Mouse (Mus musculus) heart, embryonic 10.5 days (tissue): ENCODE measurements around the gene Pdk1. TPM values are rescaled to one million over a fixed set of nuclear protein-coding genes. Genes with fewer than 3 reads are reported as not detected.

Experiments used
- DNase-seq: peaks from one replicate; pipeline ENCODE4 v3.0.0-alpha.2; 2017; ENCODE audit warnings: low spot score
- H3K27ac ChIP-seq: fragments of 300-500 bp; sonication (generic); 2 replicates; pipeline ENCODE4 v1.5.1; 2016; ENCODE audit warnings: mild to moderate bottlenecking
- H3K27me3 ChIP-seq: fragments of 300-500 bp; sonication (generic); 2 replicates; pipeline ENCODE4 v1.6.1; 2016; ENCODE audit warnings: mild to moderate bottlenecking; ENCODE audit not compliant: poor library complexity, insufficient read depth, severe bottlenecking
- H3K36me3 ChIP-seq: fragments of 300-500 bp; sonication (generic); 2 replicates; pipeline ENCODE4 v1.6.1; 2016; ENCODE audit warnings: mild to moderate bottlenecking, moderate library complexity
- H3K4me1 ChIP-seq: fragments of 300-500 bp; sonication (generic); 2 replicates; pipeline ENCODE4 v1.6.1; 2016; ENCODE audit warnings: mild to moderate bottlenecking
- H3K4me3 ChIP-seq: fragments of 300-500 bp; sonication (generic); 2 replicates; pipeline ENCODE4 v1.5.1; 2016; ENCODE audit warnings: mild to moderate bottlenecking, moderate library complexity
- H3K9me3 ChIP-seq: fragments of 300-500 bp; sonication (generic); 2 replicates; pipeline ENCODE4 v1.6.1; 2016; ENCODE audit warnings: mild to moderate bottlenecking, moderate library complexity
- WGBS: fragments of 180-500 bp; shearing (Covaris S2); methylation state at CpG from one replicate; pipeline ENCODE4 v1.1.7; 2016; 5-methylcytosine and 5-hydroxymethylcytosine counted together
- polyA plus RNA-seq: library from polyadenylated mRNA; unstranded; fragments of >200 nt; fragmentation: Nextera tagmentation; extraction: Ambion mirVana; gene quantifications from 2 replicates; pipeline ENCODE4 v1.2.1, GENCODE M21; 2016

Pdk1 gene
- polyA plus RNA-seq, 1 experiment from 2014 or later, result 88.2 TPM

DNA sequence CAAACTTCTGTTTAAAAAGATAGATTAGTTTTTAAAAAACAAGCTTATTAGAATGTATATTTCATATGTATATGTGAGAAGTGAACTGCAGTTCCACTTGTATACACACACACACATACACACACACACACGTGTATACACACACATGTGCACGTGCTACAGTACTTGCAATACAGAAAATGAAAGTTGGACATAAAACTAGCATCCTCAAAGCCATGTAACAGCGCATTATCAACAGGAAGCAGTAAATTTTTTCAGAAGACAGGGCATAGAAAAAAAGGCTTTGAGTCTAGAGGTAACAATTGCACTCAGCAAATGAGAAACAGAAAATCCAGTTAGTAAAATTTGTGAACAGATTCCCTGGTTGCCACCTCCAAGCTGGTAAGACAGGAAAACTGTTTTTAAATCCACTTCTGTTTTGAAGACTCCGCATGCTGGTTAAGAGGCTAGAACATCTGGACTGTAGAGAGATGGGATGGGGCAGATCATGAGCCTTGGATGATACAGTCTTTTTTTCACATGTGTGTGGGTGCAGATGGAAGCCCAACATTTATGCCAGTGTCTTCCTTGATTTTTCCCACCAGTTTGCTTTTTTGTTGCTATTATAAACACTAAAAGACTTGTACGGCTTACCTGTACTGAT is 9.4 kb upstream of the Pdk1 start:
- Histone ChIP-seq H3K36me3 (peaks cover under 1% of the 10 kb centered on the region; the same call in 1 of the 2 replicates), H3K4me3 (no peak overlapping the region), H3K4me1 (peaks cover 11% of the 10 kb centered on the region), H3K27ac (no peak overlapping the region), H3K9me3 (no peaks in the 10 kb centered on the region), H3K27me3 (no peaks in the 10 kb centered on the region)
- no peak for DNase-seq
- WGBS, result 86% methylated on average over 5 of the region's 5 CpGs

- H3K4me1 ChIP-seq, result peaks cover 11% of the 10 kb centered on the region
- H3K9me3 ChIP-seq, result no peaks in the 10 kb centered on the region
- WGBS, result 27% methylated on average over 3 of the region's 3 CpGs
- no peaks in the 10 kb centered on the region for H3K27me3 ChIP-seq
- no peak for DNase-seq
- no peak overlapping the region for H3K4me3 ChIP-seq
- no peak overlapping the region for H3K27ac ChIP-seq
- H3K36me3 ChIP-seq, result no peaks in the 10 kb centered on the region
Observed at GRCm38 (mm10) chr2:71865022-71865421, 8.0 kb upstream of the Pdk1 start.

DNA sequence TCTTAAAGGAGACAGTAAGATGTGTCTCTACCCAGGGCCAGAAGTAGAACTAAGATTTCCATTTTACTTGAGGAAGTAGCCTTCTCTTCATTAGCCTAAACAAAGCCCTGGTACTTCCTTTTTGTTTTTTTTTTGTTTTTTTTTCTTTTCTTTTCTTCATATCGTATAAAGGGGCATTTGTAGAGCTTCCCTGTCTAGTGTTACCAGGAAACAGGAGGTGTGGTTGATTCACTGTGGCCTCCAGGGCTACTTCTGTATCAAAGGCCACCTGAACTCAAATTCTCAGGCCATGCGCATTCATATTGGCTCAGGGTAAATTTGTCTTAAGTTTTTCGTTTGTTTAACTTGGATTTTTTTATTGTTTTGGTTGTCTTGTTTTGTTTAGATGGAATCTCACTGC is 7.1 kb upstream of the Pdk1 start:
- no peak for DNase-seq
- H3K27me3 ChIP-seq, result no peaks in the 10 kb centered on the region
- no peaks in the 10 kb centered on the region for H3K36me3 ChIP-seq
- 66% methylated on average over 3 of the region's 3 CpGs for WGBS
- H3K4me1 ChIP-seq, result peaks cover 11% of the 10 kb centered on the region
- no peaks in the 10 kb centered on the region for H3K9me3 ChIP-seq
- no peak overlapping the region for H3K4me3 ChIP-seq
- H3K27ac ChIP-seq, result no peak overlapping the region

- no peaks in the 10 kb centered on the region for H3K36me3 ChIP-seq
- no peak overlapping the region for H3K4me3 ChIP-seq
- H3K4me1 ChIP-seq, result peaks cover 11% of the 10 kb centered on the region
- no peaks in the 10 kb centered on the region for H3K9me3 ChIP-seq
- H3K27me3 ChIP-seq, result no peaks in the 10 kb centered on the region
- 0 out of 2 replicates have a peak overlapping the region, but pooled peaks have one; percentile 10 for H3K27ac ChIP-seq
- DNase-seq, result no peak
- WGBS, result 61% methylated on average over 1 of the region's 1 CpGs
Observed at GRCm38 (mm10) chr2:71866565-71866964, 6.5 kb upstream of the Pdk1 start.

DNA sequence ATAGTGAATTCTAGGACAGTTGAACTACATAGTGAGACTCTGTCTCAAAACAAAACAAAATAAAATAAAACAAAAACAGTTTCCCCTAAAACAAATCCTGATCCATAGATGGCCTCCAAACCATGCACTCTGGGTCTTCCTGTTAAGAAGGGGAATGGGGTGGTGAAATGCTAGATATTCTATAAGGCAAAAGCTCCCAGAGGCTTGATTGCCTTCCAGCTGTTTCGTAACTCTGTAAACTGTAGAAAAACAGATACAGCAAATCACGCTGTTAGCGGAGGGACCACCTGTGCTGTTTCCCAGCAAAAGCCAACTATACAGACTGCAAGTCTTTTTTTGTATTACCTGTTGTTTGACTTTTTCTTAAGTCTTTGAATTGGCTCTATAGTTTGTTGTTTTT is 6.0 kb upstream of the Pdk1 start:
- Histone ChIP-seq H3K27me3 (no peaks in the 10 kb centered on the region), H3K9me3 (no peaks in the 10 kb centered on the region), H3K4me1 (peaks cover 11% of the 10 kb centered on the region), H3K36me3 (no peaks in the 10 kb centered on the region), H3K4me3 (no peak overlapping the region), H3K27ac (no peak overlapping the region)
- 76% methylated on average over 3 of the region's 3 CpGs for WGBS
- no peak for DNase-seq

- H3K27ac ChIP-seq, result peak overlapping the region; percentile 37; the same call in 1 of the 2 replicates
- no peak overlapping the region for H3K4me3 ChIP-seq
- no peaks in the 10 kb centered on the region for H3K9me3 ChIP-seq
- 27% methylated on average over 5 of the region's 5 CpGs for WGBS
- no peaks in the 10 kb centered on the region for H3K27me3 ChIP-seq
- H3K36me3 ChIP-seq, result no peaks in the 10 kb centered on the region
- no peak for DNase-seq
- peaks cover 11% of the 10 kb centered on the region for H3K4me1 ChIP-seq
Observed at GRCm38 (mm10) chr2:71867480-71867879, 5.5 kb upstream of the Pdk1 start.

- 84% methylated on average over 1 of the region's 1 CpGs for WGBS
- peaks cover 11% of the 10 kb centered on the region for H3K4me1 ChIP-seq
- H3K9me3 ChIP-seq, result no peaks in the 10 kb centered on the region
- no peak for DNase-seq
- no peaks in the 10 kb centered on the region for H3K36me3 ChIP-seq
- no peak overlapping the region for H3K4me3 ChIP-seq
- no peak overlapping the region for H3K27ac ChIP-seq
- no peaks in the 10 kb centered on the region for H3K27me3 ChIP-seq
Observed at GRCm38 (mm10) chr2:71868256-71868655, 4.8 kb upstream of the Pdk1 start.

- DNase-seq, result no peak
- 73% methylated on average over 10 of the region's 10 CpGs for WGBS
- Histone ChIP-seq H3K27me3 (no peaks in the 10 kb centered on the region), H3K36me3 (no peaks in the 10 kb centered on the region), H3K27ac (peak overlapping the region; percentile 98; the same call in 1 of the 2 replicates), H3K4me1 (peaks cover 16% of the 10 kb centered on the region), H3K4me3 (peak overlapping the region; percentile 92), H3K9me3 (no peaks in the 10 kb centered on the region)
Observed at GRCm38 (mm10) chr2:71872141-71872540, 883 bp upstream of the Pdk1 start.

DNA sequence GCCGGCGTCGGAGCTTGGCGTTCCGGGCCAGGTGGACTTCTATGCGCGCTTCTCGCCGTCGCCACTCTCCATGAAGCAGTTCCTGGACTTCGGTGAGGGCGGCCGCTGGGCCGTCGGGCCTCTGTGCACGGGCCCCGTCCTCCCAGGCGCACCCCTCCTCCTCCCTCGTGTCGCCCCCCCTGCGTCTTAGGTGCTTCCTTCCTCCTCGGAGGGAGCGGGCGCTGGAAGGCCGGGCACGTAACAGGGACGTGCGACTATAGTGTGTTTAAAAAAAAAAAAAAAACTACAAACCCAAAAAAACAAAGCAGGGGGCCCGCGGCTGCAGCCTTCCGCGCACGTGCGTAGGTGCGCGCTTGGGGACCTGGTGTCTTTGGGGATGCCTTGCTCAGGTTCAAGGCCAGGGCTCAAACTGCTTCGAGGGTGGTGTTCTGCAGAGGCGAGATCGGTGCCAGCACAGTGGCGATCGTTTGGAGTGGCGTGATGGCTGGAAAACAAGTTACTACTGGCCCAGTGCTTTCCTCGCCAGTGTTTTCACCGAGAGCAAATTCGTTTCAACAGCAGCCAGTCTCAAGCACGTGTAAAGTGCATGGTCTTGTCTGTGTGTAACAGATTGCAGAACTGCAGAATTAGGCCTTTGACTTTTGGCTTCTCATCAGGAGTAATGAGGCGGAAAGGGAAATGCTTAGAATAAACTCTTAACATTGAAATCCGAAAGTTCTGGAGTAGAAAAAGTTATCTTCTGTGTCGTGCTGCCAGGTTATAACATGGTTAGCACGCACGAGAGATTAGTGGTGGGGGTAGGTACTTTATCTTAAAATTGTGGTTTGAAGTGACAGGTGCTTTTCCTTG is 674 bp downstream of the Pdk1 start:
- Histone ChIP-seq H3K36me3 (no peaks in the 10 kb centered on the region), H3K4me1 (peaks cover 16% of the 10 kb centered on the region), H3K27me3 (no peaks in the 10 kb centered on the region), H3K27ac (peak overlapping the region; percentile 98), H3K9me3 (no peaks in the 10 kb centered on the region), H3K4me3 (peak overlapping the region; percentile 92)
- 2% methylated on average over 50 of the region's 51 CpGs for WGBS
- DNase-seq, result peak; percentile 82

GRCm38 (mm10) chr2:71874422-71874821 is 1.4 kb downstream of the Pdk1 start:
- H3K4me1 ChIP-seq, result peaks cover 16% of the 10 kb centered on the region
- H3K4me3 ChIP-seq, result peak overlapping the region; percentile 92
- no peaks in the 10 kb centered on the region for H3K9me3 ChIP-seq
- WGBS, result 60% methylated on average over 2 of the region's 2 CpGs
- DNase-seq, result no peak
- no peaks in the 10 kb centered on the region for H3K36me3 ChIP-seq
- peak overlapping the region; percentile 98 for H3K27ac ChIP-seq
- no peaks in the 10 kb centered on the region for H3K27me3 ChIP-seq

- Histone ChIP-seq H3K27me3 (no peaks in the 10 kb centered on the region), H3K4me3 (peak overlapping the region; percentile 92), H3K9me3 (no peaks in the 10 kb centered on the region), H3K4me1 (peaks cover 16% of the 10 kb centered on the region), H3K36me3 (no peaks in the 10 kb centered on the region), H3K27ac (no peak overlapping the region)
- no peak for DNase-seq
- WGBS, result 58% methylated on average over 2 of the region's 2 CpGs
Observed at GRCm38 (mm10) chr2:71874836-71875235, 1.8 kb downstream of the Pdk1 start.

- DNase-seq, result no peak
- WGBS, result 84% methylated on average over 4 of the region's 4 CpGs
- H3K27ac ChIP-seq, result no peak overlapping the region
- H3K27me3 ChIP-seq, result no peaks in the 10 kb centered on the region
- H3K9me3 ChIP-seq, result no peaks in the 10 kb centered on the region
- H3K4me3 ChIP-seq, result no peak overlapping the region
- peaks cover 16% of the 10 kb centered on the region for H3K4me1 ChIP-seq
- peaks cover 26% of the 10 kb centered on the region for H3K36me3 ChIP-seq
Observed at GRCm38 (mm10) chr2:71877865-71878264, 4.8 kb downstream of the Pdk1 start.

DNA sequence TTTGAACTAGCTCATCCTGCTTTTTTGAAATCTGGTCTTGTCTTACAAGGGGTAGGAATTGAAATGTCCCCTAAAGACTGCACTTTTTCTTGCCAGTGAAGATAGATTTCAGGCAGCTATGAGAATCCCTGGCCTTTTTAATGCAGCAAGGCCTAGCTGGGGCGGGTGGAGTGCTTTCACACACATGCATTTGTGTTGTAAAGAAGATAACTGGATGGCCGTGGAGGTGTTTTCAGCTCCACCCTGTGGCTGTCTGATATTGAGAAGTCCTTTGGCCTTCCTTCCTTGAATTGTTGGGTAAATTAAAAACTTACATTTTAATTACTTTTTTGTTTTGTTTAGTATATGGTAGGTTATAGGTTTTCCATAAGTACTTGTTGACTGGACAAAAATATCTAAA is 5.4 kb downstream of the Pdk1 start:
- DNase-seq, result no peak
- Histone ChIP-seq H3K27me3 (no peaks in the 10 kb centered on the region), H3K27ac (no peak overlapping the region), H3K4me3 (no peak overlapping the region), H3K9me3 (no peaks in the 10 kb centered on the region), H3K36me3 (peaks cover 32% of the 10 kb centered on the region), H3K4me1 (peaks cover 16% of the 10 kb centered on the region)
- 57% methylated on average over 2 of the region's 2 CpGs for WGBS
